Mouse (Mus musculus): ENCODE results near the gene Afg1l.

- no peak for TF ChIP-seq CTCF (IDR thresholded peaks at IDR 0.05; ENCODE audit: insufficient read depth, low read depth, low read length)
- no peak for TF ChIP-seq POLR2A (IDR thresholded peaks at IDR 0.05; ENCODE audit: insufficient read depth, low read depth, low read length)
These were observed 181.3 kb downstream of the Afg1l start for GRCm38 (mm10) chr10:42297109-42297508.

All from olfactory bulb, adult 2 months (tissue).